Mouse (Mus musculus) stomach, embryonic 14.5 days (tissue): ENCODE measurements around the gene Cyp2w1. TPM values are rescaled to one million over a fixed set of nuclear protein-coding genes. Genes with fewer than 3 reads are reported as not detected.

Experiments used
- ATAC-seq: fragments of 200-750 bp; cut with Nextera tagmentation; 2 replicates; pipeline ENCODE4 v1.8.0; 2017; ENCODE audit warnings: low read depth, moderate TSS enrichment; ENCODE audit not compliant: insufficient number of reproducible peaks, insufficient read depth, low FRiP score
- H3K27ac ChIP-seq: fragments of 300-500 bp; sonication (generic); 2 replicates; pipeline ENCODE4 v1.5.1; 2014; ENCODE audit warnings: mild to moderate bottlenecking, low read length, moderate library complexity, mixed read lengths
- H3K27me3 ChIP-seq: fragments of 300-500 bp; sonication (generic); 2 replicates; pipeline ENCODE4 v1.6.1; 2014; ENCODE audit warnings: low read length, control low read depth, mixed read lengths; ENCODE audit not compliant: control insufficient read depth, insufficient read depth
- H3K36me3 ChIP-seq: fragments of 300-500 bp; sonication (generic); 2 replicates; pipeline ENCODE4 v1.6.1; 2014; ENCODE audit warnings: mild to moderate bottlenecking, control low read depth, low read length, moderate library complexity, mixed read lengths; ENCODE audit not compliant: control insufficient read depth, insufficient read depth
- H3K4me1 ChIP-seq: fragments of 300-500 bp; sonication (generic); 2 replicates; pipeline ENCODE4 v1.6.1; 2014; ENCODE audit warnings: low read length, control low read depth, mixed read lengths; ENCODE audit not compliant: control insufficient read depth, insufficient read depth
- H3K4me2 ChIP-seq: fragments of 300-500 bp; sonication (generic); replicated peaks from 2 replicates; pipeline ENCODE4 v1.6.1; 2014; ENCODE audit warnings: low read depth, low read length, control low read depth
- H3K4me3 ChIP-seq: fragments of 300-500 bp; sonication (generic); 2 replicates; pipeline ENCODE4 v1.5.1; 2014; ENCODE audit warnings: low read depth, low read length, control low read depth
- H3K9ac ChIP-seq: fragments of 300-500 bp; sonication (generic); replicated peaks from 2 replicates; pipeline ENCODE4 v1.6.1; 2014; ENCODE audit warnings: low read depth, mild to moderate bottlenecking, control low read depth, low read length, moderate library complexity, mixed read lengths
- H3K9me3 ChIP-seq: fragments of 300-500 bp; sonication (generic); 2 replicates; pipeline ENCODE4 v1.6.1; 2016; ENCODE audit warnings: low read depth, low read length, control low read depth; ENCODE audit not compliant: control insufficient read depth
- WGBS: fragments of 180-500 bp; shearing (Covaris S2); extraction: QIAGEN DNeasy Blood & Tissue Kit; methylation state at CpG from one replicate; pipeline ENCODE4 v1.1.7; 2014; 5-methylcytosine and 5-hydroxymethylcytosine counted together
- polyA plus RNA-seq: library from polyadenylated mRNA; unstranded; fragments of >200 nt; fragmentation: Nextera tagmentation; extraction: Ambion mirVana; gene quantifications from 2 replicates; pipeline ENCODE4 v1.2.1, GENCODE M21; 2014

Gene Cyp2w1
- polyA plus RNA-seq, 1 experiment from 2014 or later, result 6.8 TPM

GRCm38 (mm10) chr5:139317751-139318504, 34.5 kb upstream of the Cyp2w1 start:
- Histone ChIP-seq H3K4me2 (no peak overlapping the region), H3K4me1 (no peaks in the 10 kb centered on the region), H3K9me3 (no peaks in the 10 kb centered on the region), H3K36me3 (no peaks in the 10 kb centered on the region), H3K9ac (no peak overlapping the region), H3K27me3 (no peaks in the 10 kb centered on the region), H3K27ac (peak overlapping the region; percentile 44; the same call in 1 of the 2 replicates), H3K4me3 (no peak overlapping the region)
- 69% methylated on average over 21 of the region's 21 CpGs for WGBS
- no peak for ATAC-seq

- Histone ChIP-seq H3K9ac (no peak overlapping the region), H3K9me3 (no peaks in the 10 kb centered on the region), H3K27ac (no peak overlapping the region), H3K4me2 (no peak overlapping the region), H3K36me3 (no peaks in the 10 kb centered on the region), H3K27me3 (peaks cover 12% of the 10 kb centered on the region), H3K4me3 (no peak overlapping the region), H3K4me1 (0 out of 2 replicates have a peak, but pooled peaks cover 6% of the 10 kb centered on the region)
- ATAC-seq, result no peak
- WGBS, result 74% methylated on average over 7 of the region's 7 CpGs
Measured at GRCm38 (mm10) chr5:139320424-139320823, 32.0 kb upstream of the Cyp2w1 start.

GRCm38 (mm10) chr5:139321331-139321730, 31.1 kb upstream of the Cyp2w1 start:
- H3K9ac ChIP-seq, result no peak overlapping the region
- H3K36me3 ChIP-seq, result no peaks in the 10 kb centered on the region
- H3K27me3 ChIP-seq, result peaks cover 19% of the 10 kb centered on the region
- WGBS, result 76% methylated on average over 6 of the region's 6 CpGs
- H3K4me2 ChIP-seq, result no peak overlapping the region
- H3K4me3 ChIP-seq, result no peak overlapping the region
- ATAC-seq, result no peak
- H3K27ac ChIP-seq, result no peak overlapping the region
- no peaks in the 10 kb centered on the region for H3K9me3 ChIP-seq
- H3K4me1 ChIP-seq, result 0 out of 2 replicates have a peak, but pooled peaks cover 6% of the 10 kb centered on the region

GRCm38 (mm10) chr5:139323260-139323924, 29.0 kb upstream of the Cyp2w1 start:
- 75% methylated on average over 9 of the region's 9 CpGs for WGBS
- Histone ChIP-seq H3K36me3 (no peaks in the 10 kb centered on the region), H3K9ac (no peak overlapping the region), H3K27ac (no peak overlapping the region), H3K4me2 (no peak overlapping the region), H3K27me3 (peaks cover 21% of the 10 kb centered on the region), H3K4me3 (no peak overlapping the region), H3K4me1 (0 out of 2 replicates have a peak, but pooled peaks cover 6% of the 10 kb centered on the region), H3K9me3 (no peaks in the 10 kb centered on the region)
- ATAC-seq, result no peak

GRCm38 (mm10) chr5:139324045-139324491, 28.3 kb upstream of the Cyp2w1 start:
- H3K9ac ChIP-seq, result no peak overlapping the region
- H3K36me3 ChIP-seq, result no peaks in the 10 kb centered on the region
- WGBS, result 60% methylated on average over 5 of the region's 5 CpGs
- H3K4me2 ChIP-seq, result no peak overlapping the region
- no peak overlapping the region for H3K27ac ChIP-seq
- no peaks in the 10 kb centered on the region for H3K9me3 ChIP-seq
- ATAC-seq, result no peak
- 0 out of 2 replicates have a peak, but pooled peaks cover 6% of the 10 kb centered on the region for H3K4me1 ChIP-seq
- no peak overlapping the region for H3K4me3 ChIP-seq
- H3K27me3 ChIP-seq, result peaks cover 21% of the 10 kb centered on the region

GRCm38 (mm10) chr5:139324691-139325394, 27.6 kb upstream of the Cyp2w1 start:
- 2% methylated on average over 48 of the region's 62 CpGs for WGBS
- no peaks in the 10 kb centered on the region for H3K9me3 ChIP-seq
- peak overlapping the region; percentile 94 for H3K4me2 ChIP-seq
- no peak overlapping the region for H3K27ac ChIP-seq
- peak overlapping the region; percentile 52 for H3K9ac ChIP-seq
- peak overlapping the region; percentile 50 for H3K4me3 ChIP-seq
- H3K36me3 ChIP-seq, result no peaks in the 10 kb centered on the region
- H3K4me1 ChIP-seq, result 0 out of 2 replicates have a peak, but pooled peaks cover 6% of the 10 kb centered on the region
- H3K27me3 ChIP-seq, result peaks cover 21% of the 10 kb centered on the region
- ATAC-seq, result peak; percentile 34

- WGBS, result 3% methylated on average over 61 of the region's 61 CpGs
- no peak within 1 kb of the TSS for H3K27ac ChIP-seq
- peak within 1 kb of the TSS; percentile 94 for H3K4me2 ChIP-seq
- peak; percentile 81 for ATAC-seq
- peak within 1 kb of the TSS; percentile 50 for H3K4me3 ChIP-seq
- peaks cover 21% of the 10 kb centered on the region for H3K27me3 ChIP-seq
- peak within 1 kb of the TSS; percentile 52 for H3K9ac ChIP-seq
- no peaks in the 10 kb centered on the region for H3K9me3 ChIP-seq
- 0 out of 2 replicates have a peak, but pooled peaks cover 6% of the 10 kb centered on the region for H3K4me1 ChIP-seq
- no peaks in the 10 kb centered on the region for H3K36me3 ChIP-seq
Measured at GRCm38 (mm10) chr5:139325395-139325966, 26.9 kb upstream of the Cyp2w1 start, which contains the start of gene Adap1. Gene Adap1 (minus strand): TSS chr5:139325622.
